Mouse (Mus musculus) limb, embryonic 11.5 days (tissue): Measurements from ENCODE around the gene Tet2. TPM values are rescaled to one million over a fixed set of nuclear protein-coding genes. Genes with fewer than 3 reads are reported as not detected.

Source experiments
- microRNA-seq: library from miRNA; unstranded; fragments of <30 nt; microRNA quantifications from one replicate; pipeline ENCODE4, GENCODE M21; 2016
- polyA plus RNA-seq: library from polyadenylated mRNA; unstranded; fragments of >200 nt; fragmentation: Nextera tagmentation; extraction: Ambion mirVana; gene quantifications from 2 replicates; pipeline ENCODE4 v1.2.1, GENCODE M21; 2014

Tet2 gene
- polyA plus RNA-seq, 1 experiment from 2014 or later: 12.7 TPM

Small RNA genes within 50 kb of the gene (microRNA-seq; reads per million reads assigned to microRNA genes)
- not detected for gene Gm25042

Other genes with a start within 250 kb of the Tet2 start
- gene Ppa2, start 235.0 kb downstream of the Tet2 start, polyA plus RNA-seq: 78.4 and 85.8 TPM in 2 replicates